Mouse (Mus musculus) heart, postnatal 14 days (tissue): Measurements from ENCODE around the gene Spsb1. TPM values are rescaled to one million over a fixed set of nuclear protein-coding genes. Genes with fewer than 3 reads are reported as not detected.

Source experiments
- DNase-seq, 2 experiments: peaks; one replicate each; pipeline ENCODE4 v3.0.0; 2021 to 2022
- intact Hi-C: fragments of 180-260 bp; cut with DNase I; formaldehyde crosslinking; loops from one replicate; pipeline ENCODE4 v1.15.1; 2025
- total RNA-seq, 2 experiments: library from RNA; stranded (reverse); gene quantifications; 2 replicates each; pipeline ENCODE4 v1.2.3; 2021

The Spsb1 gene
- total RNA-seq, 2 experiments from 2014 or later = 44.8 to 49.3 TPM

DNA sequence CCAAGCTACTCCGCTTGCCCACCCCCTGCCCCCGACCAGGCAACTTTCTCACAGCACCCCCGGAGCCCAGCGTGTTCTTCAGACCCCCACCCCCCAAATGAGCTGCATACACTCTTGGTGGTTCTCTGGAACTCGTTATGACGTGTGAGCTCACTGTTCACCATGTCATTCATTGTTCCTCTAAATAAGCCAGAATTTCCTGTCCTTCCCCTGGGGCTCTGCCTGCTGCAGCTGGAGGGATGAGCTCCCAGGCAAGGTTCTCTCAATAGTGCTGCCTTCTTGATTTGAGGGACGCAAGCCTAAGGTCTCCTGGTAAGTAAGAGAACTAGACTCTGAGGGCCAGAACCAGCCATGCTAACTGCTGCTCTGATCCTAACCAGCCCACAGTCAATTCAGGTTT lies 59.6 kb downstream of the Spsb1 start:
- DNase-seq = no peak
- intact Hi-C loops = loop anchor here (5.0 kb wide), 1 partner anchor 47 kb away; no protein-coding TSS in a partner anchor

DNA sequence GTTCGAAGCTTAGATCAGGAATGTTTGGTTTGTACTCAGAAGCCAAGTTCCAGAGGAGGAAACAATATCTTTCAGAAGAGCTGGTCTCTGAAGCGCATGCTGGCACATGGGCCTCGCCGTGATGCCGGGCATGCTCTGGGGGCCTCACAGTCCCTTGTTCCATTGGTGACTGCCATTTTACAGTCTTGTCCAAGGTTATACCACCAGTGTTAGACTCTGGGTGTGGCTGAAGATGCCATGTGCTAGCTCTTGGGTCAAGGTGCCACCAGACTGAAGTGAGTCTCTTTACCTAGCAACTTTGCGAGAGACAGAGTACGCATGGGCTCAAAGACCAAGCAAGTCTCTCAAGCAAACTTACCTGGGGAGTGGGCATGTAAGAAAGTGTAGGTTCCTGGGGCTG lies 60.5 kb downstream of the Spsb1 start:
- no peak for DNase-seq
- intact Hi-C loops = no loop called here

DNA sequence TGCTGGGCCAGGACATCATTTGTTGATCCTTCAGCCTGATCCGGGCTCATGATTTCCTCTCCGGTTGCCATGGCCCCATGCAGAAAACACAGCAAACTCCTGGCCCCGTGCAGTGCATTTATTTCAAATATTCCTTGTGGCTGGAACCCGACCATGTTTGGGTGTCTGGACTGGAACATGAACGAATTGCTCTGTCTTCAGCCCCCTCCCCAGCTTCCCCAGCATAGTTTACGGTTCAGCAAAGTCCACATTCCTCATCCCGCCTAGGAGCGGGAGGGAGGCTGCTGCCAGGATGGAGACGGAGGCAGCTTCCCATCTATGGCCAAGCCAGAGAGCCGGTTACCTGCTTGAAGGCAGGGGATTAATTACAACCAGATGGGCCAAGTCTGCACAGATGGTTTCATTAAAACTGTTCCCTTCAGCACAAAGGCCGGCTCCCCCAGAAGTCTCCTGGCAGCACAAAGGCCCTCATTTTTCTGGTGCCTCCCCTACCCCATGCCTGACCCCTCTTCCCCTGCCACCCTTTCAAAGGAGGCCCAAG lies 61.2 kb downstream of the Spsb1 start:
- intact Hi-C loops = no loop called here
- DNase-seq = no peak

DNA sequence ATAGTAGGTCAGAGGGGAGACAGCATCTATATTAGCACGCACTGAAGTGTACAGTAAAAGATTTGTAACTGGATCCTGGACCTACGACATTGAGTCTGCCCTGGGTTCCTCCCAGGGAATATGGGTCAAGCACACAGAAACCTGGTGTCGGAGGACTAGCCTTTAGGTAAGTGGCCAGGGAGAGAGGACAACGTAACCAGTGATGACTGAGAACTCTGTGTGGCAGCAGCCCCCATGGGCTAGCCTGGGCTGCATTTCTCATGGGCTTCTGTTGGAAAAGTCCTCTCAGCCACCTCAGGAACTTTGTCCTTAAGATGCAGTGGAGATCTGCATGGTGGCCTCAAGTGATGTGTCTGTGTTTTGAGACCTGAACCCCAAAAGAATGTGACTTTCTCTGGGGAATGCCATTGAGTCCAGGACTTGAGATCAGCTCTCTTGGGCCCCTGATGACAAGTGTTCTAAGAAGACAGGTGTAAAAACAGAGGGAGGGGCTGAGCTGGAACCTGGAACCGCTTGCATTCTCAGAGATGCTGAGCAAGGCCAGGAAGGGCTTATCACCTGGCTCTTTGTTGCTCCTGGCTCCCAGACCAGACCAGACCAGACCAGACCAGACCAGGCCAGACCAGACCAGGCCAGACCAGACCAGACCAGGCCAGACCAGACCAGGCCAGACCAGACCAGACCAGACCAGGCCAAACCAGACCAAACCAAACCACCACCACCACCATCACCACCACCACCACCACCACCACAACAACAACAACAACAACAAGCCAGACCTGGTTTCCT lies 63.5 kb downstream of the Spsb1 start:
- DNase-seq = no peak
- intact Hi-C loops = no loop called here

DNA sequence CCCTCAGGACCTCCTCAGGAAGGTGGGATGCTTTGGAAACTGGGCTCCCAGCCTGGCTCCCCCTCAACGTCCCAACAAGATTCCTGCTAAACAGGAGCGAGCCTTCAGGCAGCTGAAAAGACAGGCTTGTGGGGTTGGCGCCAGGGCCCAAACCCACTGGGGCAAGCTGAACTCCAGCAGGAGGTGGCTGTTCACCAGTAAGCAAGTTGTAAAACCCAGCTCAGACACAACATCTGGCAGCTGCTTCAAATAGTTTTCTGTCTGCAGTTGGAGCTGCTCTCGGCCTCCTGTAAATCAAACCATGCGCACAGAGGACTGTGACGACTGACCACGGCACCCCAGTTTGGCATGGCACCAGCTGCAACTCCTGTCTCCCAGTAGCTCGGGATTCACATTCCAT lies 64.3 kb downstream of the Spsb1 start:
- intact Hi-C loops = no loop called here

DNA sequence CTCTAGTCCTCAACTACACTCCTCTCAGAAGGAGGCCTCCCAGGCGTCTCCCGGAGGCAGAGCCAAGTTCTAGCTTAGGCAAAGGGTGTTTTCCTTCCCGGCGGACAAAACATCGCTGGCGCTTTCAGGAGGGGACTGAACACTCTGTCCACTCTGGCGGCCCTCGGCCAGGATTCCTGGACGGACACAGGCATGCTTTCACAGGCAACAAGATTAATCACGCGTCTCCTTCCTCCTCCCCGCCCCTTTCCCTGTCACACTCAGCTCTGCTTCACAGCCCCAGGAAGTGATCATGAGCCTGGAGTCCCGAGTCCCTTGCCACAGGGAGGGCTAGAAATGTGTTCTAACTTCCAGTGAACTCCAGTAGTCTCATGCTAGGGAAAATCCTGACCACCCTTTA lies 65.0 kb downstream of the Spsb1 start:
- peak; percentile 87 to 92 for DNase-seq
- intact Hi-C loops = loop anchor here (2.0 to 5.0 kb wide), 2 partner anchors 43 to 65 kb away; partner anchors contain the start of gene Spsb1

More for the DNA sequence above, 64.3 kb downstream of the Spsb1 start:
- peak; percentile 65 to 71 for DNase-seq

DNA sequence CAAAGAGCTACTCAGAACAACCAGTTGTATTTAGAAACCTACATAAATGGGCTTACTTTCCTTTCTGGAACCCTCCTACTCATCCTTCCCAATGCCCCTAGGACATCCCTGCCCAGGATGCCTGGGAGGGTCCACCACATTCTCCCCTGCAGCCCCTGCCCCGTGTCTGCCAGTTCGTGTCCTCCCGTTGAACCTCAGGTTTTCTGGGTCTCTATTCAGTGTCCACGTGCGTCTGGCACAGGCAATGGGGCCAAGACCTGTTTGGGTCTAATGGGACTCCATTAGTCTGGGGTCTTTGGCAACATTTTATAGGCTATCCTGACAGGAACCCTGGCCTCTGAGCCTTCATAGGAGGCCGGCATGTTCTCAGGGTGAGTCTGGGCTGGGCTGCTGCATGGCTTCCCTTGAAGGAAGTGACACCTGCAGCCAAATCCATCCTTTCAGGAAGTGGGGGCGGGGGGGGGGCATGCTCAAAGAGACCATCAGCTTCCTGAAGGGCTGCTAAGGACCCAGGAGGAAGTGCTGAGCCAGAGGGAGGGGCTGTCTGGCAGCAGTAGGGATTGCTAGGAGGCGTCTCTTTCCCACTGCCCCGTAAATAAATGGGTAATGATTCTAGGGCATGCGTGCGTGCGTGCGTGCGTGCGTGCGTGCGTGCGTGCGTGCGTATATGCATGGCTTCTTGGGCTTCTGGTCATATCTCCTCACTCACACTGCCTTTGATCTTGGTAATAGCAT lies 65.9 kb downstream of the Spsb1 start:
- intact Hi-C loops = loop anchor here (2.0 to 5.0 kb wide), 2 partner anchors 42 to 66 kb away; partner anchors contain the start of gene Spsb1
- DNase-seq = peak in 1 of 2 experiments; percentile 38

DNA sequence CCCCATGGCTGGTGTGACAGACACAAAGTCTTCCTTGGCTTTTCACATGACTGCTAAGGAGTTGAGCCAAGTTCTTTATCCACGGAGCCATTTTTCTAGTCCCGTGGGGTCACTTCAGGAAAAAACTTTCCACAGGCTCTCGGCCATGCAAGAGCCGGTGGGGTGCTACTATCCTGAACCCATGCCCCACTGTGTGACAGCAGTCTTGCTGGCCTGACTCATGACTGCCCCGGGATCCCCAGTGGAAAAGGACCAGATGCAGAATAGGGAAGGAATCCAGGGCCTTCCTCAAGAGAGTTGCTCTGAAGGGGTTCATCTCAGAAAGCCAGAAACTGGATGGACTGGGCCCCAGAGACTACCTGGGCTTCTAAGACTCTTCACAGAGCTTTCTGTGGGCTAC lies 66.7 kb downstream of the Spsb1 start:
- DNase-seq = peak; percentile 43 to 45
- intact Hi-C loops = loop anchor here (2.0 to 5.0 kb wide), 2 partner anchors 41 to 67 kb away; partner anchors contain the start of gene Spsb1

DNA sequence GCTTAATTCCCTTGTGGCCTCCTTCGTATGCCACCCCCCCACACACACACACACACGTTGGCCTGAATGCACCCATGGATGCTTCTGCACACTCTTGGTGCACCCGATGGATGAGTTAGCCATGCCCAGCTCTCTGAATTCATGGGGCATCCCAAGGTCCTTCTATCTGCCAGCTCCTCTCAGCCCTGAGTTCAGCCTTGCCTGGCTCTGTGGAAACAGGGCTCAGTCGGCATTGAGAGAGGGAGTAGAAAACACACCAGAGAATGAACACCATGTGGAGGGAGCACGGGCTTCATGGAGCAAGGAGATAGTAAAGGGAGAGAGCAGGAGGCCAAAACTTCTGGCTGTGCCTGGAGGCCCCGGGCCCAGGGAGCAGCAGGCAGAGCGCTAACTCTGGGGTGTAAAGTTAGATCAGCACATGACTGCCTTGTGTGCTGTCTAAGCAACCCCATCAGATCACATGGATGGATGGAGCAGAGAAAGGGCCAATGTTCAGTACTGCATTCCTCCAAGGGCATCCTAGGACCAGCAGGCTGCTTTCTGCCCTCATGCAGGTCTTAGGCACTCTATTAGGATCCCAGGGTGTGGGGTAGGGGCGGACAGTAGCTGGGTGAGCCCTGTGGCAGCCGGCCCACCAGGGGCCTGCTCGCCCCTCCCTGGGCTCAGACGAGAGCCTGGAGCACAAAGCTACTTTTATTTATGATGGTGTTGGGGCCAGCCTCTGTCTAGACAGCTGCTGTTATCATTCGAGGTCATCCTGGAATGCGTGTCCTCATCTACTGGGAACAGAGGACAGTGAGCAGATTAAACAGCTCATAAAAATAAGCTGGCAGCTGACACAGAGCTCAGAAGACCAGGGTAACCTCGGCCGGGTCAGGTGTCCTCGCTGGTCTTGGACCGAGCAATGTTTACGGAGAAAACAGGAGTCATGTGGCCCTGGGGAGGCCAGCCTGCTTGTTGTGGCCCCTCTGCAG lies 68.3 kb downstream of the Spsb1 start:
- DNase-seq = peak in 1 of 2 experiments; percentile 42
- intact Hi-C loops = loop anchor here (5.0 kb wide), 1 partner anchor 39 kb away; no protein-coding TSS in a partner anchor

DNA sequence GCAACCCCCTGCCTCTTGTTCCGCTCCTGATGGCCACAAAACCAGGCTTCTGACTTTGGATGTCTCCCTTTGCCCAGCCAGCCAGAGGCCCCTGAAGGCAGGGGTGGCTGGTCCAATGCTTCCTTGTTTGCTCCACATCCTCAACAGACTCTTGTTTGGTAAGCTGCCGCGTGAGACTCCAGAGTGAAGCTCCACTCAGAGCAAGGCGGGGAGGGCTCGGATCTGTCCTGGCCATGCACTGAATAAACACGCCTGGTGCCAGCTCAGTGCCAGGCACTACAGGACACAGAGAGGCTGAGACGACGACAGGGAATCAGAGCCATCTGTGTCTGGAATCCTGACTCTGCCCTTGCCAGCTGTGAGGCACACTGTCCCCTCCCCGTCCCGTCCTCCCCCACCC lies 70.9 kb downstream of the Spsb1 start:
- intact Hi-C loops = no loop called here
- DNase-seq = no peak

DNA sequence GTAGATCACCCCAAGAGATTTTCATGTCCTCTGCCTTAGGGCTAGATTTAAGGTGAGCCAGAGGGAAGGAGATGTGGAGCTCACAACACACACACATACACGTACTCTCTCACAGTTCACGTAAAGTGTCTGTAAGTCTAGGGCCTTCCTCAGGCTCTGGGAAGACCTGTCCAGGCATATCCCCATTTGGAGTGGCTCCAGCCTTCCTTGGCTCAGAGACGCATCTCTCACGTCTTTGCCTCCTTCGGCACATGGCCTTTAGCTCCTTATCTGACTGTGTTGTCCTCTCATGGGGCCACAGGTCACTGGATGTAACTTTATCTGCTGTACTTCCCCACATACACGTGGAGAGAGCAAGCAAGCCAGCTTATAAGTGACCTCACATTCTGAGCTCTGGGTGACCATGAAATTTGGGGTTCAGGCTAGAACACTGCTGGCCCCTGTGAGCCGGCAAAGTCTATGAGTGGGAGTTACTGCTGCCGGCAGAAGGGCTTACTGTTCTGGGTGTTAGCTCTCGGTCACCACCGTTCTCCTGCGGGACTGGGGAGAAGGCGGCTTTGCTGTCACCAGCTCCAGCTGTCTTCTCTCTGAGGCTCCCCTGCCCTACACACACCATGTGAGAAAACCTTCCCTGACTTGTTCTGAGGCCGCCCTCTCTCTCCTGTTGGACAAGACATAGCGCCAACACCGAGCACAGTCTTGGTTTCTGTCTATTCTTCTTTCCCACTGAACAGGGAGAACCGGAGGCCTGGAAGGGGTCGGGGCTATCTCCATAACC lies 72.5 kb downstream of the Spsb1 start:
- intact Hi-C loops = no loop called here
- DNase-seq = no peak

DNA sequence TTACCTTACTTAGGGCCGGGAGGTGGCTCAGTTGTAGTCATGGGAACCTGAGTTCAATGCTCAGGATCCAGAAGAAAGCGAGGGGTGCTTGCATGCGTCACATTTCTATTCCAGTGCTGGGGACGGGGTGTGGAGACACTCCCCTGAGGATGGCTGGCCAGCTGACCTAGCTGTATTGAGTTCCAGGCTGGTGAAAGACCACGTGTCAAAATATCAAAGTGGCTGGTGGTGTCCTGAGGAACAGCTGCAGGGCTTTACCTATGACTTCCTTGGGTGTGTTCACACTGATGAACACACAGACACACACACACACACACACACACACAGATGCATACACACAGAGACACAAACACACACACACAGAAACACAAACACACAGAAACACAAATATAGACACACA lies 73.9 kb downstream of the Spsb1 start:
- intact Hi-C loops = no loop called here
- DNase-seq = no peak

DNA sequence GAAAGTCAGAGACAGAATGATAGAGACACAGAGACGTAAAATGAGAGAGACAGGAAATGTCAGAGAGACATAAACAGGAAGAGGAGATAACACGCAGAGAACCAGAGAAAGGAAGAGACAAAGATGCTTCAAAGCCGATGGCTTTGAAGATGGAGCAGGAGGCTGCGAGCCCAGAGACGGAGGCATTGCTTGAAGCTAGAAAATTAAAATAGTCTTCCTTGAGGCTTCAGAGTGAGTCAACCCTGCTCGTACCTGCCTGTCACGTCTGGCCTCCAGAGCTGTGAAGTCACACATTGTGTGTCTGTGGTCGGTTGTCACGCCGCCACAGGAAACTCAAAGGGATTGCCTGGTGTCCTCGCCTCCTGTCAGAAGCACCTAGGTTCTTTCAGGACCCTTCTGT lies 74.9 kb downstream of the Spsb1 start:
- intact Hi-C loops = no loop called here
- DNase-seq = no peak

DNA sequence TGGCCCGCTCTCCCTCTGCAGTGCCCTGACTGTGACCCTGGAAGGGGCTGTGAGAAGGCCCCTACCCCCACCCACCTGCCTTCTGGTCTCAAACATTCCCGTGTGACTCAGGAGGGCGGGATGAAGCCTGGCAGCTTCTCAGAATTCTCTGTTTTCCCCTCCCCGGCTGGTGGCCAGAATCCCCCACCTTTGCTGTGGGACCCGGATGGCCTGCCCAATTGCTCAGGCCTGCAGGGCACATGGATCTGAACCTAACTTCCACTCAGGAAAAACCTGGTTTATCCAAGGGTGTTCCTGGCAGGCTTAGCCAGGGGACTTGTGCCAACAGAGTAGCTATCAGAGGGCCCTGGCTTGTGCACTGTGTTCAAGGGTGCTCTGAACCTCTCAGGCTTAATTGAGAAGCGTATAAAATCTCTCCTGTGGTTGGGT lies 76.8 kb downstream of the Spsb1 start:
- intact Hi-C loops = no loop called here
- DNase-seq = peak; percentile 54 to 60

DNA sequence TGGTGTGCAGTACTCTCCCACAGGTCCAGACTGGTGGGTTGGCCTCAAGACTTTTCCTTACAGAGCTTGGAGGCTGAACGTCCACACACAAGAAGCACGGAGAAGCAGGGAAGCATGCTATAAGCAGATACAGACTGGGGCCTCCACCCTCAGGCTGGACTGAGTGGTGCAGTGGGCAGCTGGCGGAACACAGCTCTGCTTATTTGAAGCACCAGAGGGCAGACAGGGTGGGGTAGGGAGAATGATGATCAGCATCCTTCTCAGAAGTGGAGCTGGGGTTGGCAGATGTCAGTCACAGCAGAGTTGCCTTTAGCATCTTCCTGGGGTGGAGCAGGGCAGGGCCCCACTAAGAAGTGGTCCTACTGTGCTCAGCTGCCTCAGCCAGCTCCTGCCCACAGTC lies 77.6 kb downstream of the Spsb1 start:
- DNase-seq = no peak
- intact Hi-C loops = no loop called here

DNA sequence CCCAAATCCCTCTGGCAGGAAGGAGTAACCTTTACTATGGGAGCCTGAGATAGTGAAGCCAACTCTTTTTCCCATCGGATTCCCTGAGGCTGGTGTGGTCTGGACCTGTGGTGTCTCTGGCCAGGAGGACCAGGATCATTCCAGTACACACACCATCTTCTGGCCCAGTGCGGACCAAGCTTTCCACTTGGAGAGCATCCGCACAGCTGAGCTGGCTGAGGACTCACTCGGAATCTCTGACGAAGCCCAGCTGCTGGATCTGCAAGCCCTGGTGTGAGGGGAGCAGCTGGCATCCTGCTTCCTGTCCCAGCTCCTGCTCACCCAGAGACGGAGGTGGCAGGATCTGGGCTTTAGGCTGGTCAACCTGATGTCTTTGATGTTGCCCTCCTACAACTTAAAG lies 78.1 kb downstream of the Spsb1 start:
- DNase-seq = peak; percentile 68 to 80
- intact Hi-C loops = no loop called here

DNA sequence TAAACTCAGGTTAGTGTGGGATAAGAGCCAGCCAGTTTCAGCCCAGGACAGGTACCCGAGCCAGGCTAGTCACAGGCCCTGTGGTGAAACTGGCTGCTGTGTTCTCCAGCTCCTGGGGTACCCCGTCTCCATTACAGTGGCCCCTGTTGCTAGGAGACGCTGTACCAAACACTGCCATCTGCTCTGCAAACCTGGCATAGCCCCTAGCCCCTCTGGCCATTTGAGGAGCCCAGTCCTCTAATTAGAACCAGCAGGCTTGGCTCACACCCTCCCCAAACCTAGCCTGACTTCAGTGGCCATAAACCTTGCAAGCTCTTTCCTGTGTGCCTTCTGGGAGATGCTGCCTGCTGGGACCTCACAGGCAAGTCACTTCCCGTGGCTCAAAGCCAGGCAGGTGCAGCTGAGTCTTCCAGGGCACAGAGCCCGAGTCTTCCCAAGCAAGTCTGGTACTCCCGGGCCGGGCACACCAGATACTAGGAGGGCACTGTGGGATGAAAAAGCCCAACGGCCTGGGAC lies 78.8 kb downstream of the Spsb1 start:
- no peak for DNase-seq

DNA sequence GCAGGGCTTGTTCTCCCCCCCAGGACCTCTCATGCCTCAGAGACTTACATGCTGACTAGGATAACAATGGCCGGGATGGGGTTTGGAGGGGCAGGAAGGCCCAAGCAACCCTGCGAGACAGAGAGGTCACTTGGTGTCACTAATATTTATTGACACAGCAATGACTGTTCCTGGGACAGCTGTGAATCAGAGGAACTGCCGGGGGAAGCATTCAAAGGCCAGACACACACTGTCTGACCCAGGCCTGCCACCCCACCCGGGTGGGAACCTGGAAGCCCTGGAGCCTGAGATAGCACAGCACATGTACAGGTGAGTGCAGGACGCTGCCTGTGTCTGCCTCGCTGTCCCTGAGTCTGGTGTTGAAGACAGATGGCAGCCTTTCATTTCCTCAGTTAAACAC lies 79.5 kb downstream of the Spsb1 start:
- intact Hi-C loops = no loop called here
- DNase-seq = no peak

More for the DNA sequence above, 78.8 kb downstream of the Spsb1 start:
- intact Hi-C loops = no loop called here

DNA sequence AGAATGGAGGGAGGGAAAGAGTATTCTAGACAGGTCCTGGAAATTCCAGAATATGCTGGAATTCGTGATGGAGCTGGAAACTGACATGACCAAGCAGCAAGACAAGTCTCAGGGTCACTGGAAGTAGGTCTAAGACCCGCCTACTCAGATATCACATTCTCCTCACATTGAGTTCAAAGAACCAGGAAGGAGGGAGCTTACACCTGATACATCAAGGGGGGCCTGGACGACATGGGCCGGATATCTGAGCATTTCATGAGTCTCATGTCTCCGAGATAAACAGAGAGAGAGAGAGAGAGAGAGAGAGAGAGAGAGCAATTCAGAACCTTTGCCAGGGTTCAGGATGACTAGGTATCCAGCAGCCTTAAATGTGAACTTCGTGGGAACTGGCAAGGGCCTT lies 82.6 kb downstream of the Spsb1 start:
- intact Hi-C loops = no loop called here
- no peak for DNase-seq
